Mouse (Mus musculus): Measurements from ENCODE around the gene Gm12216. TPM values are rescaled to one million over a fixed set of nuclear protein-coding genes. Genes with fewer than 3 reads are reported as not detected.

The Gm12216 gene
- 15.8 TPM for polyA plus RNA-seq (2017; shearing (Covaris generic))

DNA sequence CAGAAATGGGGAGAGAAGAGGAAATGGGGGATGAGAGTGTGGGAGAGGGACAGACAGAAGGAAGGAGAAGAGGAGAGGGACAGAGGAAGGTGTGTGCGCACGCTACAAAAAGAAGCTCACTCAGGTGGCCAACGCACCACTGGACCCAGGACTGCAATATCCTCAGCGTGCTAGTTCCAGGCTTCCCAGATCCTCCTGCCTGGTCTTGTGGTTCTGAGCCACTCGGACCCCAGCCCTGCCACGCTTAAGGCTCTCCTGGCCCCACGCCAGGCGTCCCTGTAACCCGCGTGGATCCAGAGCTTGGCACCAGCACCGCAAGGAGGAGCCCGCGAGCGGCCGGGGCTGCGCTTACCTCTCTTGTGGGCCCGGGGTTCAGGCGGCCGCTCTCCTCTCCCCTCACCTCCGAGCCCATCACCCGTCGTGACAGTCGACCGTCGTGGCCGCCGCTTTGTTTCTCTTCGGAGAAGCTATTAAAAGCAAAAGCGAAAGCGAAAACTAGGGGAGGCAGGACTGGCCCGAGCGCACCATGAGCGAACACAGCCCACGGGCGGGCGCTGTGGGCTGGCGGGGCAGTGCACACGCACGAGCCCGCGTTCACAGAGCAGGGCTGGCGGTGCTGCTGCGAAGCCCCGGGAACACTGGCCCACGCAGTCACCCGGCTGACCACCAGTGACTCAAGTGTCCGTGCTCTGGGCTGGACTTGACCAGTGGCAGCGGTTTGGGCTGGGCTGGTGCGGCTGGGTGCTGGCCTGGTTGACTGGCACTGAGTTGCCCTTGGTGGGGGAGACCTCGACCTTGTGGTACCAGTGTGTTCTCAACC is at the start of gene Gm12216:
Gm12216 (minus strand) TSS at position 496 of the 820 bp plus-strand sequence.

DNA sequence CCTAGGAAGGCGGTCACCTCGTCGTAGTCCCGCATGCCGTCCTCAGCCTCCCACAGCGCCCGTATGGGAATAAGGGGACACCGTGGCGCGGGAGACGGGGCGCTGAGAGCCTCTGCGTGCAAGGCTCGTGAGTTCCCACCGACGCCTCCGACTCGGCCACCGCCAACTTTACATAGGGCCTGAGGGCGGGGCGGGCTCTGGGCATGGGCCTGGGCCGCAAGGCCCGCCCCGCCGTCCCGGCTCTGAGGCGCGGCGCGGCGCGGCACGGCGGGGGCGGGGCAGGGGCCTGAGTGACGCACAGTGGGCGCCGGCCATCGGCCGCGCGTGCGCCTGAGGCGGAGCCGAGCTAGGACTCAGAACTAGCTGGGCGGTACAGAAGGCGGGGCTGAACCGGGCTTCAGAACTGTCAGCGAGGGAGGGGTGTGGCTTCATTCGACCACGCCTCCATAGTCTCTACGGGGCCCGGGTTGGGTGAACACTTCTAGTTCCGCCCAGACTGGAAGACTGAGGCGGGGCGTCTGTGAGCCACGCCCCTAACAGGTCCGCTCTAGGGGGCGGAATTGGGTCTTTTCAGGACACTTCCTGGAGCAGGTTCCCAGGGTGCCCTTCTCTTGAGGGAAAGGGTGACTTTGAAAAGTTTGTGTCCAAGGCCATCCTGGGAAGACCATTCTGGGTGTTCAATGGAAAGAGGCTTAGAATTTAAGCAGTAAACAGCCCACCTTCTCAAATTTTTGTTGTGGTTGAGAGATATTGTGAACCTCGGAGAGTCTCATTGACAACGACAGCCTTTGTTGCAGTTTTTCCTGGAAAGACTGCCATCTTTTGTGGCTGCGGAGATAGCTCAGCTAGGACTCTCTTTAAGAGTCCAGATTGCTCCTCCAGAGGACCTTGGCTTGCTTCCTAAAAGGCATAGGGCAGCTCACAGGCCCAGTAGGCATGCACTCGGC is 32.7 kb upstream of the Gm12216 start, which contains the start of gene Slc22a5:
Slc22a5 (minus strand) TSS at position 156 of the 947 bp plus-strand sequence.

DNA sequence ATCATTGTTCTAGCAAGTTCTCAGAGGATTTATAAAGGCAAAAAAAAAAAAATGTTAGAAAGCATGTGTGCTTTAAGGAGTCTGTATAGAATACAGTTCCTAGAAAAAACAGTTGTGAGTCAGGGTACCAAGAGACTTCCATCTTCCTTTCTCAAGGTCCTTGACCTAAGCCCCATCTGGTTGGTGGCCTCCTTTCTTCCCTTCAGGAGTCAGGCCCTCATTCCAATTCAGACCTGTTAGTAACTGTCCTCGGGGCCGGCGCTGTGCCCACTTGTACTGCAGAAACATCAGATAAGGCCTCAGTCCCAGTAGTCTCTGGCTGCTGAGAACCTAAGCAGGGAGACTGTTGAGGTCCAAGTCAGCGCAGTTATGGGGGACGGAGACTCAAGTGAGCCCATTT is 86.0 kb downstream of the Gm12216 start, which contains the start of gene Gm17334:
Gm17334 (minus strand) TSS at position 101 of the 400 bp plus-strand sequence.

DNA sequence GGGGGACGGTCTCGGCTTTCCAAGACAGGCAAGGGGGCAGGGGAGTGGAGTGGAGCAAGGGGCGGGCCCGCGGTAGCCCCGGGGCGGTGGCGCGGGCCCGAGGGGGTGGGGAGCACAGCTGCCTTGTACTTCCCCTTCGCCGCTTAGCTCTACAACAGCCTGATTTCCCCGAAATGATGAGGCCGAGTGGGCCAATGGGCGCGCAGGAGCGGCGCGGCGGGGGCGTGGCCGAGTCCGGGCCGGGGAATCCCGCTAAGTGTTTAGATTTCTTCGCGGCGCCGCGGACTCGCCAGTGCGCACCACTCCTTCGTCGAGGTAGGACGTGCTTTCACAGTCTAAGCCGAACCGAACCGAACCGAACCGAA is 89.3 kb downstream of the Gm12216 start, which contains the start of gene Irf1:
Irf1 (plus strand) TSS at position 255 of the 365 bp plus-strand sequence.

Other genes with a start within 250 kb of the Gm12216 start
- 5.4 TPM for gene Il4, start 240.6 kb downstream of the Gm12216 start, polyA plus RNA-seq (2017; shearing (Covaris generic))
- gene Il13, start 224.6 kb downstream of the Gm12216 start, polyA plus RNA-seq (2017; shearing (Covaris generic)): not detected
- gene Rad50, start 151.9 kb downstream of the Gm12216 start, polyA plus RNA-seq (2017; shearing (Covaris generic)): 26.1 TPM
- gene Il5, start 138.5 kb downstream of the Gm12216 start, polyA plus RNA-seq (2017; shearing (Covaris generic)): not detected
- 289 TPM for gene Irf1, start 89.2 kb downstream of the Gm12216 start, polyA plus RNA-seq (2017; shearing (Covaris generic))
- gene Gm17334, start 86.1 kb downstream of the Gm12216 start, polyA plus RNA-seq (2017; shearing (Covaris generic)): 1.8 TPM
- 18.0 TPM for gene Slc22a5, start 32.4 kb upstream of the Gm12216 start, polyA plus RNA-seq (2017; shearing (Covaris generic))
- 0.66 TPM for gene Slc22a21, start 121.1 kb upstream of the Gm12216 start, polyA plus RNA-seq (2017; shearing (Covaris generic))
- 0.85 TPM for gene Slc22a4, start 168.8 kb upstream of the Gm12216 start, polyA plus RNA-seq (2017; shearing (Covaris generic))
- 4.3 TPM for gene Pdlim4, start 209.8 kb upstream of the Gm12216 start, polyA plus RNA-seq (2017; shearing (Covaris generic))
- gene P4ha2, start 240.8 kb upstream of the Gm12216 start, polyA plus RNA-seq (2017; shearing (Covaris generic)): 0.75 TPM

Measured in effector memory CD4-positive, alpha-beta T cell, adult 5 months (primary cell).